Mouse (Mus musculus) hindbrain, embryonic 15.5 days (tissue): ENCODE results near the gene Cox11. TPM values are rescaled to one million over a fixed set of nuclear protein-coding genes. Genes with fewer than 3 reads are reported as not detected.

ENCODE experiments used
- ATAC-seq: fragments of 200-750 bp; cut with Nextera tagmentation; 2 replicates; pipeline ENCODE4 v1.8.0; 2017; ENCODE audit warnings: low read depth, moderate number of reproducible peaks, moderate TSS enrichment; ENCODE audit not compliant: low FRiP score
- H3K27ac ChIP-seq: fragments of 300-500 bp; sonication (generic); replicated peaks from 2 replicates; pipeline ENCODE4 v1.5.1; 2015; ENCODE audit warnings: mild to moderate bottlenecking, inconsistent platforms
- H3K27me3 ChIP-seq: fragments of 300-500 bp; sonication (generic); 2 replicates; pipeline ENCODE4 v1.6.1; 2015; ENCODE audit warnings: control low read depth, inconsistent platforms
- H3K36me3 ChIP-seq: fragments of 300-500 bp; sonication (generic); 2 replicates; pipeline ENCODE4 v1.6.1; 2015; ENCODE audit warnings: control low read depth, inconsistent platforms
- H3K4me1 ChIP-seq: fragments of 300-500 bp; sonication (generic); replicated peaks from 2 replicates; pipeline ENCODE4 v1.6.1; 2015; ENCODE audit warnings: control low read depth, inconsistent platforms
- H3K4me2 ChIP-seq: fragments of 300-500 bp; sonication (generic); 2 replicates; pipeline ENCODE4 v1.6.1; 2015; ENCODE audit warnings: moderate library complexity, mild to moderate bottlenecking, inconsistent platforms
- H3K4me3 ChIP-seq: fragments of 300-500 bp; sonication (generic); 2 replicates; pipeline ENCODE4 v1.5.1; 2015; ENCODE audit warnings: mild to moderate bottlenecking, inconsistent platforms
- H3K9ac ChIP-seq: fragments of 300-500 bp; sonication (generic); 2 replicates; pipeline ENCODE4 v1.6.1; 2015; ENCODE audit warnings: inconsistent platforms
- H3K9me3 ChIP-seq: fragments of 300-500 bp; sonication (generic); 2 replicates; pipeline ENCODE4 v1.6.1; 2016; ENCODE audit warnings: control low read depth, inconsistent platforms
- WGBS: fragments of 180-500 bp; shearing (Covaris S2); methylation state at CpG from one replicate; pipeline ENCODE4 v1.1.7; 2015; 5-methylcytosine and 5-hydroxymethylcytosine counted together
- polyA plus RNA-seq: library from polyadenylated mRNA; unstranded; fragments of >200 nt; fragmentation: Nextera tagmentation; extraction: Ambion mirVana; gene quantifications from 2 replicates; pipeline ENCODE4 v1.2.1, GENCODE M21; 2015

Gene Cox11
- polyA plus RNA-seq, 1 experiment from 2014 or later, result 41.4 TPM

DNA sequence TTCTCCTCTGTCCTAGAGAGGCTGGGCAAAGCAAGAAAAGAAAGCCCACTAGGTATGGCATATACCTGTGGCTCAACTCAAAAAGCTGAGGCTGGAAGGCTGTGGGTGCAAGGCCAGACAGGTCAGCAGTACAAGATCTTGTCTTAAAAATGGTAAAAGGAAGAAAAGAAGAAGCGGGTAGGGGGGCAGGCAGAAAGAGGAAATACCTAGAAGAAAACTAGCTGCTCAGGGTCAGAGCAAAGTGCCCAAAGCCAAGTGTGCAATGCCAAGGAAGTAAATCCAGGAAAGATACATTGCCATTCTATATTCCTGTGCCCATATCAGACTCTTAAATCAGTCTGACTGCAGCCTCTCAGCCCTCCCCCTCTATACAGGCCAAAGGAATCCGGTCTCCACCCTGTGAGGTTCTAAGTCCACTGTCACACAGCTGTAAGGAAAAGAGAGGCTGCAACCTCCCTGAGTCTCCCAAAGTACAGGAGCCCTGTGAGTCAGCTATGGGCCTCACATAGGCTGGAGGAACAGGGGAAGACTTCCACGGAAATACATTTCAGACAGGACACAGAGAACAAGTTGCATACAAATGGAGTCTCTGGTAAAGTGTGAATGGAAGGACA, 28.3 kb downstream of the Cox11 start:
- no peak for ATAC-seq
- peaks cover 6% of the 10 kb centered on the region; the same call in 1 of the 2 replicates for H3K4me1 ChIP-seq
- peaks cover 10% of the 10 kb centered on the region; the same call in 1 of the 2 replicates for H3K36me3 ChIP-seq
- no peak overlapping the region for H3K4me2 ChIP-seq
- H3K9ac ChIP-seq, result no peak overlapping the region
- no peak overlapping the region for H3K4me3 ChIP-seq
- no peaks in the 10 kb centered on the region for H3K9me3 ChIP-seq
- H3K27me3 ChIP-seq, result no peaks in the 10 kb centered on the region
- H3K27ac ChIP-seq, result no peak overlapping the region
- 68% methylated on average over 3 of the region's 3 CpGs for WGBS

DNA sequence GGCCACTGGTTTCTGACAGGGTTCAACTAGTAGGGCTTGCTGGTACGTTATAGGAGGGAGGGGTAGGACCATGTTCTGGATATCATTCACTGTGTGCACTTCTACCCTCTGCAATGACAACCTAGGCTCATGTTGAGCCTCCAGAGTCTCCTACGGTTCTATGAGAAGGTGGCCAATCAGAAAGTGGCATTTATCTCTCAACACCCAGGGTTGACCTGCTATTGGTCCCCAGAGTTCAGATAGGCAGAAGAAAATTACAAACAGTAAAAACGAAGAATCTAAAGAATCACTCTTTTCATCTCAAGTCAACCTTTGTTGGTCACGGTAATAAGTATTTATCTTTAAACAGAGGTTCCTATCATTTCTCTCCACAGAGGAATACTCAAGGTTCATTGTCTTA, 28.9 kb downstream of the Cox11 start:
- H3K9ac ChIP-seq, result no peak overlapping the region
- H3K27ac ChIP-seq, result no peak overlapping the region
- H3K4me3 ChIP-seq, result no peak overlapping the region
- H3K4me1 ChIP-seq, result peaks cover 6% of the 10 kb centered on the region; the same call in 1 of the 2 replicates
- H3K4me2 ChIP-seq, result no peak overlapping the region
- no peak for ATAC-seq
- H3K27me3 ChIP-seq, result no peaks in the 10 kb centered on the region
- no peaks in the 10 kb centered on the region for H3K9me3 ChIP-seq
- H3K36me3 ChIP-seq, result peaks cover 10% of the 10 kb centered on the region; the same call in 1 of the 2 replicates
- WGBS, result 91% methylated on average over 4 of the region's 4 CpGs

DNA sequence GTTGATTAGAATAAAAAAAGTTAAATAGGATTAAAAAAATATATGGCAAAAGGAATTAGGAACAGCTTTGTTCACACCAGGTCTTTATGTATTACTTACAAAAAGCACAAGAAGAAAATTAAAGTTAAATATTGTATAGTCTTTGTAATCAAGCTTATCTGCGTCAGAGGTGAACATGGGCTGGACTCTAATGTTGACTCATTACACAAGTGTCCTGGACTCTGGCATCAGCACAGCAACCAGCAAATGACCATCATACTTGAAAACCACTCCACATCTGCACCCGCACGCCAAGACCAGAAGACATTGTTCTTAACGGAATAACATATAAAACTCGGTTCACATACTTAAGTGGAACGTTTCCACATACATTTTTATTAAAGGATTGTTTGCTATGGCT, 29.4 kb downstream of the Cox11 start:
- ATAC-seq, result no peak
- no peak overlapping the region for H3K4me3 ChIP-seq
- H3K4me1 ChIP-seq, result peaks cover 6% of the 10 kb centered on the region; the same call in 1 of the 2 replicates
- no peaks in the 10 kb centered on the region for H3K27me3 ChIP-seq
- H3K4me2 ChIP-seq, result no peak overlapping the region
- WGBS, result 93% methylated on average over 6 of the region's 6 CpGs
- H3K36me3 ChIP-seq, result peaks cover 10% of the 10 kb centered on the region; the same call in 1 of the 2 replicates
- H3K9me3 ChIP-seq, result no peaks in the 10 kb centered on the region
- no peak overlapping the region for H3K9ac ChIP-seq
- H3K27ac ChIP-seq, result no peak overlapping the region

DNA sequence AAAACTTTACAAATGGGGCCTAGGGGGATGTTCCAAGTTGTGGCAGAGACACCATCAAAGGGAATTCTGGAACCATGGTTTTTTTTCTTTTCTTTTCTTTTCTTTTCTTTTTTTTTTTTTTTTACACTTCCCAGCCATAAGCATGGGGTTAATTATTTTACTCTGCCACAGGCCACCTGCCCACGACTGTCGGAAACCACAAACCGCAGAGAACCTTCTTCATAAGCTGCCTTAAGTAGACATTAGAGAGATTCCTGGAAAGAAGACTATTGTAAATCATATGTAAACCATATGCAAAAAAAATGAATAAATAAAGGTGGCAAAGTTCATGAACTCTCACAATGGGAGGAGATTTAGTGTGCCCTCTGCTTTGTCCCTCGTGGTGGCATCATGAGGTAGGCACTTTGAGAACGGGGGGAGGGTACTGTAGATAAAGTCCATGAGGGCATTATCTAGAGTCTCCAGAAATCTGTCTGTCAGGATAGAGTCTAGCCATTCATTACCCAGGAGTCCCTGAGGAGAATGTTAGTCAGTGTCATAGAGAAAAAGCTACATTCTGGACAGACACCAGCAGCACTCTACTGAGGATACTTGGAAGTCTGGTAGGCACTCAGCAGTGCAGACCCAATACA, 37.6 kb downstream of the Cox11 start:
- H3K9ac ChIP-seq, result no peak overlapping the region
- no peak for ATAC-seq
- H3K4me3 ChIP-seq, result no peak overlapping the region
- H3K27ac ChIP-seq, result no peak overlapping the region
- no peaks in the 10 kb centered on the region for H3K4me1 ChIP-seq
- no peak overlapping the region for H3K4me2 ChIP-seq
- 85% methylated on average over 5 of the region's 5 CpGs for WGBS
- H3K9me3 ChIP-seq, result no peaks in the 10 kb centered on the region
- H3K27me3 ChIP-seq, result no peaks in the 10 kb centered on the region
- H3K36me3 ChIP-seq, result no peaks in the 10 kb centered on the region

DNA sequence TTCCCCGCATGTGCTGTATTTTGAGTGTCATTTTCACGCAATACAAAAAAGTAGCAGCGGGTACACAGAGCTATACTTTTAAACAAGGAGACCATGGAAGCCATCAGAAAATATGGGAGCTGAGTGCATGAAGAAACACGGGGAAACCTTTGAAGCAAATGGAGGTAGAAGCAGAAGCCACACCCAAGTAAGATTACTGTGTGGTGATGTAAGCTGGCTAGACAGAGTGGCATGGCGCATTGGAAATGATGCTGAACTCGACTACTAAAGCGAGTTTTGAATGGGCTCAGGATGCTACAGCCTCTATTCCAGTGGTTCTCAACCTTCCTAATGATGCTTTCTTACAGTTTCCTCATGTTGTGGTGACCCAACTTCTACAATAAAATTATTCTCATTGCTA, 39.1 kb downstream of the Cox11 start:
- Histone ChIP-seq H3K4me1 (no peaks in the 10 kb centered on the region), H3K36me3 (no peaks in the 10 kb centered on the region), H3K27ac (no peak overlapping the region), H3K9ac (no peak overlapping the region), H3K27me3 (no peaks in the 10 kb centered on the region), H3K4me2 (no peak overlapping the region), H3K9me3 (no peaks in the 10 kb centered on the region), H3K4me3 (no peak overlapping the region)
- ATAC-seq, result no peak
- WGBS, result 94% methylated on average over 7 of the region's 7 CpGs

DNA sequence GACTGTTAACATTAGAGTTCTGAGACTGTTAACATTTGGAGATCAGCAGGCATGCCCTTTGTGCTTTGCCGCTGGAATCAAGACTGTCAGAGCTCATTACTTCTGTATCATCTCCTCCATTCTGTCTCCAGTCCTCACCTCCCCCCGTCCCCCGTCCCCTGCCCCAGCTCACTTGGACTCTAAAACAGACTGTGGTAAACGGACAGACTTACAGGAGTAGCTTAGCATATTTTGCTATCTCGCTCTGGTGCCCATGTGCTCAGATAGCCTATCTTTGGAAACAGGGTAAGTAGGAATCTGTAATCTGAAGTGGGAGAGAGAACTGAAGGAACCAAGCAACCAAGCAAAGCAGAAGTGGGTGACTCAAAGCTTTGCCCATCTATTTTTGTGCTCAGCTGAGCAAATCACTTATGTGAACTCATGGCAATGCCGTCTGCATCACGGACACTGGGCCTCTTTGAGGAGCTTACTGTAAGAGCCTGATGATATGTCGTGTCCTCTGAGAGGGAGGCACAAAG, 39.9 kb downstream of the Cox11 start:
- Histone ChIP-seq H3K27ac (no peak overlapping the region), H3K4me1 (no peaks in the 10 kb centered on the region), H3K27me3 (no peaks in the 10 kb centered on the region), H3K9me3 (no peaks in the 10 kb centered on the region), H3K4me2 (no peak overlapping the region), H3K36me3 (no peaks in the 10 kb centered on the region), H3K4me3 (no peak overlapping the region), H3K9ac (no peak overlapping the region)
- WGBS, result 57% methylated on average over 8 of the region's 8 CpGs
- ATAC-seq, result no peak

DNA sequence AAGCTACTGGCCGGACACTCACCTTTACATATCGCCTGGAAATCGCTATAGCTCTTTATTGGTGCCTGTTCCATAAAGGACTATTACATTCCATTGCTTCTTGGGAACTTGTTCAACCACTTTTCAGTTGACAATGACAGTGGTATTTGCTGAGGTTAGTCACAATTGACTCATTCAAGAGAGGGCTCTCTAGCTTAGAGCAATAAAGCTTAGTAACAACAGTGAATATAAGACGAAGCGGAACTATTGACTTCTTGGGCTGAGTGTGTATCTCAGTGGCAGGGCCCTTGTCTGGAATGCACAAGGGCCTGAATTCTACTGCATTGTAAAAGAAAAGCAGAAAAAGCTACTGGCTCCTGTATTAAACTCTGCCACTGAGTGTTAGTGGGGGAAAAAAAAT, 40.6 kb downstream of the Cox11 start:
- H3K36me3 ChIP-seq, result no peaks in the 10 kb centered on the region
- WGBS, result 93% methylated on average over 5 of the region's 5 CpGs
- no peaks in the 10 kb centered on the region for H3K27me3 ChIP-seq
- H3K4me1 ChIP-seq, result no peaks in the 10 kb centered on the region
- H3K27ac ChIP-seq, result no peak overlapping the region
- no peaks in the 10 kb centered on the region for H3K9me3 ChIP-seq
- no peak overlapping the region for H3K9ac ChIP-seq
- no peak overlapping the region for H3K4me2 ChIP-seq
- ATAC-seq, result no peak
- no peak overlapping the region for H3K4me3 ChIP-seq

DNA sequence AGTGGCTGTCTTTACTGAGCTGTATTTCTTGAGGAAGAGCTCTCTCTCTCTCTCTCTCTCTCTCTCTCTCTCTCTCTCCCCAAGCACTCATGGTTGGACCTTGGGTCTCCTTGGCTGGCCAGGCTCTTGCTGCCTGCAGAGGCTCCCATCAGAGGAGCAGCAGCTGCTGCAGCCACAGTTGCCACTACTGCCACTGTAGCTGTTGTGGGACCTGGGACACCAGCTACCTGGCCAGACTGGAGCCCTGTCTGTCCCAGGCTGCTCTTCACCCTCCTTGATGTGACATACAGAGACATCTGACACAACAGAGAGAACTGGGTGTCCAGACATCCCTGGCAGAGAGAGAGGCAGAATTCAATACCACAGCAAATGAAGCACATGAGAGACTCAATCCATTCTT, 43.2 kb downstream of the Cox11 start:
- Histone ChIP-seq H3K4me2 (no peak overlapping the region), H3K4me1 (no peaks in the 10 kb centered on the region), H3K9ac (no peak overlapping the region), H3K27ac (no peak overlapping the region), H3K36me3 (no peaks in the 10 kb centered on the region), H3K9me3 (no peaks in the 10 kb centered on the region), H3K27me3 (no peaks in the 10 kb centered on the region), H3K4me3 (no peak overlapping the region)
- no peak for ATAC-seq

DNA sequence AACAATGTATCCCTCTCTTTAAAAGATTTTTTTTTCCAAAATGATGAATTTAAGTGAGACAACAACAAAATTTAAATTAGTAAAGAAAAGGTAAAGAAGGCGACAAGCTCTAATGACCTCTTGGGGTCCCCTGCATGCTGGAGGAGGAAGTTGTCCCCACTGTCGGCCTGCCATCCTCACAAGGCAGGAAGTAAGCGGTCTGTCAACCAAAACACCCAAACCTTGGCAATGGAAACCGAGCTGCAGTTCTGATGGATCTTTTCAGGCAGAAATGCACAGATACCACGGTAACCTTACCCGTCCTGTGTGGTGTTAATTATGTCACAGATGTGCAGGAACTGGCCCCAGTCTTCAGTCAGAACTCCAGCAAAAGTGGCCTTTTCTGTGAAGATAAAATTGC, 46.8 kb downstream of the Cox11 start:
- Histone ChIP-seq H3K4me2 (no peak overlapping the region), H3K9ac (no peak overlapping the region), H3K9me3 (no peaks in the 10 kb centered on the region), H3K4me1 (0 out of 2 replicates have a peak, but pooled peaks cover 4% of the 10 kb centered on the region), H3K4me3 (no peak overlapping the region), H3K27ac (no peak overlapping the region), H3K36me3 (no peaks in the 10 kb centered on the region), H3K27me3 (no peaks in the 10 kb centered on the region)
- WGBS, result 68% methylated on average over 6 of the region's 6 CpGs
- no peak for ATAC-seq

DNA sequence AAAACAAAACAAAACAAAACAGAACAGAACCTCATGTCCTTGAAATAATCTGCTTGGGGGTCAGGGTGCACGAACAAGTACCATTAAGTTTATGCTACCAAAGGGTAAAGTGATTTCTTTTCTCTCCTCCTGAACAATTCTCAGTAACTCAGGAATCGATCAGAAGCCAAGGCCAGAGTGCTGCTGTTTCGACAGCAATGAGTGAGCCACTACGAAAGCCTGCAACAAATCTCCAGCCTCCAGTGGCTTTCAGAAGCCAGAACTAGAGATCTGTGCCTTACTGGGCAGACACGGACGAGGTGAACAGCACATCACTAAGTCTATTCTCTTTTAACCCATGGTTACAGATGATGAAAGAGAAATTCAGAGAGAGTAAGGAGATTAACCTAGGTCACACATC, 47.2 kb downstream of the Cox11 start:
- Histone ChIP-seq H3K27me3 (no peaks in the 10 kb centered on the region), H3K4me2 (peak overlapping the region; percentile 9; the same call in 1 of the 2 replicates), H3K9ac (no peak overlapping the region), H3K4me1 (0 out of 2 replicates have a peak, but pooled peaks cover 4% of the 10 kb centered on the region), H3K9me3 (no peaks in the 10 kb centered on the region), H3K4me3 (no peak overlapping the region), H3K36me3 (no peaks in the 10 kb centered on the region), H3K27ac (no peak overlapping the region)
- 77% methylated on average over 6 of the region's 6 CpGs for WGBS
- ATAC-seq, result no peak

DNA sequence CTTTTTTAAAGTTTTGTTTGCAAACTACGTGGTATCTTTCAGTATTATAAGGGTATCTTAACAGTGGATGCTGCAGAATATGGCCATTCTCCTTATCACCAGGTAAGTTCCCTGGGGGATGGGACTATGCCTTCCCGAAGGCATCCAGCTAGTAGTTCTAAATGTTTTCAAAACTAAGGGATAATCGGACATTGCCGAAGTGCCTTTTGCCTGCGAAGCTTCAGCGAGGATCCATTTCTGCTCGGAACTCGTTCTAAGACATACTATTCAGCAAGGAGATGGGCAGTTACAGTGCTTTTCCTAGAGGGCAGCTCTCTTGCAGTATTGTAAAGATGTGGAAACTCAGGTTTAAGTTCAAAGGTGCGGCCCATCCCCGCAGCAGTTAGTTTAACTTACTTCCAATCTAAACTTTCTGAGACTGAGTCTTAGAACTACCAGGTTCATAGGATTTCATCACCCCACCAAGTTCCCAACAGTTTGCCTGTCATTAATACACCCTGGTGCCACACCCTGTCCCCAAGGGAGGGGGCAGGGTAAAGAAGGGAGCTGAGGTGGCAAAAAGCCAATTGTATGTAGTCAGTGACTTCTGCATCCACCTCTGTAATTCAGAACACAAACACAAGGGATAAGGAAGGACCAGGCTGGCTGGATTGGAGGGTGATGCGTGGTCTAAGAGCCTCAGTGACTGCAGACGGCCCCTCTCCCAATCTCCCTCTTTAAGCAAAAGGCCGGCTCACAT, 48.5 kb downstream of the Cox11 start:
- H3K27ac ChIP-seq, result no peak overlapping the region
- H3K4me1 ChIP-seq, result 0 out of 2 replicates have a peak, but pooled peaks cover 4% of the 10 kb centered on the region
- WGBS, result 71% methylated on average over 13 of the region's 13 CpGs
- H3K9ac ChIP-seq, result no peak overlapping the region
- no peaks in the 10 kb centered on the region for H3K27me3 ChIP-seq
- peak overlapping the region; percentile 88 for H3K4me2 ChIP-seq
- H3K9me3 ChIP-seq, result no peaks in the 10 kb centered on the region
- H3K36me3 ChIP-seq, result no peaks in the 10 kb centered on the region
- H3K4me3 ChIP-seq, result peak overlapping the region; percentile 63
- no peak for ATAC-seq

DNA sequence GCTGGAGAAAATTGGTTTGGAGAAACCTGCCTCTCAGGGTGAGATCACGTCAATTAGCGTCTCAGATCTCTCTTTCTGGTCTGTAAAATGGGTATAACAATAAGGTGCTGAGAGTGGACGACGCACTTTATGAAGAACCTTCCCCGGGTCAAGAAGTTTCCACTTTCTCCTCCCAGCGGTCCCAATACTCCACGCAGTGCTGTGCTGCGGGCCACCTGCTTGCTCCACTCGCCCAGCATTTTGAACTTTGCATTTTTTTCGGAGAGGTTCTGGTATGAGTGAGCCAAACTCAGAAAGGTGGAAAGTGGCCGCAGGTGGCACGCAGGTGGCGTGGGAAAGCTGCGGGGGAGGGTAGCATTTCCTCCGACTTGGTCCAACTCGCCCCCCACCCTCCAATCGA, 49.1 kb downstream of the Cox11 start:
- H3K4me3 ChIP-seq, result peak overlapping the region; percentile 63
- H3K4me1 ChIP-seq, result 0 out of 2 replicates have a peak, but pooled peaks cover 4% of the 10 kb centered on the region
- ATAC-seq, result peak; percentile 43
- no peaks in the 10 kb centered on the region for H3K36me3 ChIP-seq
- H3K27me3 ChIP-seq, result no peaks in the 10 kb centered on the region
- H3K9me3 ChIP-seq, result no peaks in the 10 kb centered on the region
- under 1% methylated on average over 17 of the region's 17 CpGs for WGBS
- H3K4me2 ChIP-seq, result peak overlapping the region; percentile 88
- H3K27ac ChIP-seq, result peak overlapping the region; percentile 78
- peak overlapping the region; percentile 60 for H3K9ac ChIP-seq
